Mouse (Mus musculus) stomach, postnatal 0 days (tissue): ENCODE measurements around the gene Mmd2. TPM values are rescaled to one million over a fixed set of nuclear protein-coding genes. Genes with fewer than 3 reads are reported as not detected.

Experiments
- ATAC-seq: fragments of 200-750 bp; cut with Nextera tagmentation; 2 replicates; pipeline ENCODE4 v1.8.0; 2017; ENCODE audit not compliant: low FRiP score, low TSS enrichment
- DNase-seq: peaks from one replicate; pipeline ENCODE4 v3.0.0-alpha.2; 2016; ENCODE audit warnings: low spot score
- H3K27ac ChIP-seq: fragments of 300-500 bp; sonication (generic); replicated peaks from 2 replicates; pipeline ENCODE4 v1.5.1; 2014; ENCODE audit warnings: mild to moderate bottlenecking, control low read depth
- H3K27me3 ChIP-seq: fragments of 300-500 bp; sonication (generic); 2 replicates; pipeline ENCODE4 v1.6.1; 2014; ENCODE audit warnings: low read length; ENCODE audit not compliant: control insufficient read depth, insufficient read depth
- H3K36me3 ChIP-seq: fragments of 300-500 bp; sonication (generic); 2 replicates; pipeline ENCODE4 v1.6.1; 2014; ENCODE audit warnings: low read length, mixed read lengths; ENCODE audit not compliant: control insufficient read depth, insufficient read depth
- H3K4me1 ChIP-seq: fragments of 300-500 bp; sonication (generic); replicated peaks from 2 replicates; pipeline ENCODE4 v1.6.1; 2014; ENCODE audit warnings: antibody characterized with exemption; ENCODE audit not compliant: control insufficient read depth, insufficient read depth
- H3K4me2 ChIP-seq: fragments of 300-500 bp; sonication (generic); replicated peaks from 2 replicates; pipeline ENCODE4 v1.6.1; 2014; ENCODE audit warnings: low read depth, mild to moderate bottlenecking, control low read depth, moderate library complexity
- H3K4me3 ChIP-seq: fragments of 300-500 bp; sonication (generic); 2 replicates; pipeline ENCODE4 v1.5.1; 2014; ENCODE audit warnings: low read depth, low read length, control low read depth
- H3K9ac ChIP-seq: fragments of 300-500 bp; sonication (generic); 2 replicates; pipeline ENCODE4 v1.6.1; 2014; ENCODE audit warnings: mild to moderate bottlenecking, low read length, control low read depth, mixed read lengths
- H3K9me3 ChIP-seq: fragments of 300-500 bp; sonication (generic); 2 replicates; pipeline ENCODE4 v1.6.1; 2016; ENCODE audit warnings: low read length; ENCODE audit not compliant: control insufficient read depth
- CTCF ChIP-seq: IDR thresholded peaks from 2 replicates; pipeline ENCODE4 v1.5.1; 2016; ENCODE audit warnings: antibody characterized with exemption, low read depth, mild to moderate bottlenecking, moderate library complexity
- EP300 ChIP-seq: optimal IDR thresholded peaks from 2 replicates; pipeline ENCODE3; 2016; ENCODE audit warnings: antibody characterized with exemption
- WGBS: fragments of 180-500 bp; shearing (Covaris S2); extraction: QIAGEN DNeasy Blood & Tissue Kit; methylation state at CpG from one replicate; pipeline ENCODE4 v1.1.7; 2014; 5-methylcytosine and 5-hydroxymethylcytosine counted together
- polyA plus RNA-seq: library from polyadenylated mRNA; unstranded; fragments of >200 nt; fragmentation: Nextera tagmentation; extraction: Ambion mirVana; gene quantifications from 2 replicates; pipeline ENCODE4 v1.2.1, GENCODE M21; 2015

Gene Mmd2
- polyA plus RNA-seq, 1 experiment from 2014 or later, result 1.2 TPM

DNA sequence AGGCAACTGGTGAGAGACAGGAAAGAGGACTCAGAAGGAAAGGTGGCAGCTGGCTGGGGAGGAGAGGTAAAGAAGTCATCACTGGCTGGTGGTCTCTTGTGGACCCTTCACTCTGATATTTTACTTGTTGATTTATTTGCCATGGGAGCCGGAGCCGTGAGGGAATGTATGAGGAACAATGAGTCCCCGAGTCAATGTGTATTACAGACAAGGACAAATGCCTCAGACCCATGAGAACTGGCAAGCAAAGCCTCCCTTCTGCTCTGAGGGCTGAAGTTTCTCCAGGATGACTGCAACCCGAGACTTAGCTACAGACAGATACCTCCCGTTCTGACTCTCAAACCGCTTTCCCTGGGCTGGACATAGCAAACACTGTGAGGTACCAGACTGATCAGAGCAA is 7.7 kb upstream of the Mmd2 start:
- TF ChIP-seq EP300 (no peak), CTCF (no peak)
- H3K27ac ChIP-seq, result no peak overlapping the region
- no peak for DNase-seq
- no peak overlapping the region for H3K4me3 ChIP-seq
- H3K36me3 ChIP-seq, result no peaks in the 10 kb centered on the region
- no peaks in the 10 kb centered on the region for H3K4me1 ChIP-seq
- H3K9me3 ChIP-seq, result no peaks in the 10 kb centered on the region
- no peak overlapping the region for H3K4me2 ChIP-seq
- H3K27me3 ChIP-seq, result no peaks in the 10 kb centered on the region
- WGBS, result 43% methylated on average over 6 of the region's 6 CpGs
- ATAC-seq, result no peak
- H3K9ac ChIP-seq, result no peak overlapping the region

DNA sequence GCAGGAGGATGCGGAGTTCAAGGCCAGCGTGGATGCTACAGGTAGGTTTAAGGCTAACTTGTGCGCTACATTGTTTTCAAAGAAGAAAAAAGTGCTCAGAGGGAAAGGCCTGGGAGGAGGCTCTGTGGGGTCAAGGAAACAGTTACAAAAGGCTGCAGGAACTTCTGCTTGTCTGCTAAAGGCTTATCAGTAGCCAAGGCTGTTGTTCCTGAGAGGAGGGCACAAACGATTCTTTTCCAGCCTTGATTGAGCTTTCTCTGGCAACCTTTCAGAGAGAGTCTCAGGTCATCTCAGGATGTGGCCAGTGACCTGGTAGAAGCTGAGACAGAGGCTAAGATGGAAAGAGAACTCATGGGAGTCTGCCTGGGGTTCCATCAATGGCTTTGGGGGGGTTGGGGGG is 7.0 kb upstream of the Mmd2 start:
- H3K9ac ChIP-seq, result no peak overlapping the region
- TF ChIP-seq EP300, result no peak
- TF ChIP-seq CTCF, result no peak
- no peak overlapping the region for H3K4me2 ChIP-seq
- WGBS, result 72% methylated on average over 4 of the region's 4 CpGs
- H3K27me3 ChIP-seq, result no peaks in the 10 kb centered on the region
- H3K4me3 ChIP-seq, result no peak overlapping the region
- no peaks in the 10 kb centered on the region for H3K4me1 ChIP-seq
- H3K9me3 ChIP-seq, result no peaks in the 10 kb centered on the region
- no peak overlapping the region for H3K27ac ChIP-seq
- DNase-seq, result no peak
- H3K36me3 ChIP-seq, result no peaks in the 10 kb centered on the region
- no peak for ATAC-seq

DNA sequence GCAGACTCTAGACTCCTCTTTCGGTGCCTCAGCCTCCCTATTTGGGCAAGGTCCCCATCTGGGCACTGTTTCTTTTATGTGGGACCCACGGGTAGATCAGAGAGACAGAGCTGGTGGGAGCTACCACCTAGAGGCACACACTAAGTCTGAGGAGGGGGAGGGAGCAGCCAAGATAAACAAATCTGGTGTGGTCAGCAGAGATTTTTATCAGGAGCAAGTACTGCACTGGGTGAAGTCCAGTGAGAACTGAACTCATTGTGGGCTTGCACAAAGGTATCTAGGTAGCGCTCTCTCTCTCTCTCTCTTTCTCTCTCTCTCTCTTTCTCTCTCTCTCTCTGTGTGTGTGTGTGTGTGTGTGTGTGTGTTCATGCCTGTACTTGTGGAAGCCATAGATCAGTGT is 5.9 kb upstream of the Mmd2 start:
- DNase-seq (no peak), ATAC-seq (no peak)
- H3K9ac ChIP-seq, result no peak overlapping the region
- no peak for TF ChIP-seq EP300
- no peak for TF ChIP-seq CTCF
- H3K4me2 ChIP-seq, result no peak overlapping the region
- H3K4me1 ChIP-seq, result no peaks in the 10 kb centered on the region
- H3K36me3 ChIP-seq, result no peaks in the 10 kb centered on the region
- WGBS, result 42% methylated on average over 3 of the region's 3 CpGs
- no peaks in the 10 kb centered on the region for H3K27me3 ChIP-seq
- H3K4me3 ChIP-seq, result no peak overlapping the region
- H3K27ac ChIP-seq, result no peak overlapping the region
- H3K9me3 ChIP-seq, result no peaks in the 10 kb centered on the region

DNA sequence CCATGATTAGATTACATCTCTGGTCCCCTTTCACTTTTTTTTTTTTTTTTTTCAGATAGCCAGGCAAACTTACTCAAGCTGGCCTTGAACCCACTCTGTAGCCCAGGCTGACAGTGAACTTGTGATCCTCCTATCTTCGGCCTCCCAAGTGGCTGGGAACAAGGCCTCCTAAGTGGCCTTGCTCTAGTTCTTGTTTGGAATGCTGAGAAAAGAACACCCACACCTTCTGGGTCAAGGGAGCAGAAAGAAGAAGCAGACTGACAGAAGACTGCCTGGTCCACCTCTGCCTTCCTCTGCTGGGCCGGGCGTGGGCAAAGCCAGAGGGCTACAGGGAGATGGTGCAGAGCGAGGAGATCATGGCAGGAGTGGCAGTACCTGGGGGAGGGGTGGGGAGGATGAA is 1.8 kb upstream of the Mmd2 start:
- TF ChIP-seq CTCF (no peak), EP300 (no peak)
- ATAC-seq (no peak), DNase-seq (no peak)
- Histone ChIP-seq H3K36me3 (no peaks in the 10 kb centered on the region), H3K9ac (no peak overlapping the region), H3K9me3 (no peaks in the 10 kb centered on the region), H3K4me3 (no peak overlapping the region), H3K27me3 (no peaks in the 10 kb centered on the region), H3K4me2 (no peak overlapping the region), H3K4me1 (no peaks in the 10 kb centered on the region), H3K27ac (no peak overlapping the region)
- 86% methylated on average over 4 of the region's 4 CpGs for WGBS

DNA sequence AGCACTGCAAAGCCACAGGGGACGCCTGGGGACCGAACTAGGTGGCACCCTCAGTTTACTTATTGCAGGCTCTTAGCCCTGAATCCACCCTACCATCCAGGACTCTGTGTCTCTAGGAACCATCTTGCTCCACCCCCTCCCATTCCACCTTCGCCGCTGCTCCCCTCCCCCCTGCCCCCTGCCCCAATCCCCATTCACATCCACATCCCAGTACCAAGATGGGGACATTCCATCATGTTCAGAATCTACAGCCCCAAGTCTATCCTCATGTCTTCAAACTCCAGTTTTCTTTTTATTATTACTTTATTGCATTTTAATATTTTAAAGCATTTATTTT is 357 bp upstream of the Mmd2 start:
- 11% methylated on average over 3 of the region's 4 CpGs for WGBS
- peak overlapping the region; percentile 58 for H3K4me2 ChIP-seq
- no peak for TF ChIP-seq CTCF
- no peak for TF ChIP-seq EP300
- no peak for DNase-seq
- ATAC-seq, result no peak
- no peak overlapping the region for H3K27ac ChIP-seq
- H3K36me3 ChIP-seq, result no peaks in the 10 kb centered on the region
- no peaks in the 10 kb centered on the region for H3K27me3 ChIP-seq
- H3K9me3 ChIP-seq, result no peaks in the 10 kb centered on the region
- no peaks in the 10 kb centered on the region for H3K4me1 ChIP-seq
- H3K4me3 ChIP-seq, result peak overlapping the region; percentile 36
- H3K9ac ChIP-seq, result no peak overlapping the region

DNA sequence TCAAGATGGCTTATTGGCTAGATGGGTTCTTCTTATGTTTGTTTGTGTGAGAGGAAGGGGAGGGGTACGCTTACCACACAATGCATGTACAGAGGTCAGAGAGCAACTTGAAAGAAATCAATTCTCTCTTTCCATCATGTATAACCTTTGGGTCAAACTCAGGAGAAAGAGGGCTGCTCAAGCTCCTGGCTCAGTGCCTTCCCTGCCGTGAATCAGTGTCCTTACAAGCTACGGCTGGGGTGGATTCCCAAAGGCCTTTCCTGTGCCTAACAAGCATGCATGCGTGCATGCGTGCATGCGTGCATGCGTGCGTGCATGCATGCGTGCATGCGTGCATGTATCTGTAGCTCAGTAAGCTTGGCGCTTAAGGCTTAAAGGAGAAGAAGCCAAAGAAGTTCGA is 3.3 kb downstream of the Mmd2 start:
- no peaks in the 10 kb centered on the region for H3K27me3 ChIP-seq
- ATAC-seq (no peak), DNase-seq (no peak)
- 84% methylated on average over 12 of the region's 12 CpGs for WGBS
- H3K4me1 ChIP-seq, result no peaks in the 10 kb centered on the region
- no peaks in the 10 kb centered on the region for H3K9me3 ChIP-seq
- H3K4me3 ChIP-seq, result no peak overlapping the region
- H3K27ac ChIP-seq, result no peak overlapping the region
- H3K9ac ChIP-seq, result no peak overlapping the region
- H3K36me3 ChIP-seq, result no peaks in the 10 kb centered on the region
- no peak overlapping the region for H3K4me2 ChIP-seq
- TF ChIP-seq CTCF, result no peak
- TF ChIP-seq EP300, result no peak
